Mouse (Mus musculus): Measurements from ENCODE around the gene Tbc1d22a. TPM values are rescaled to one million over a fixed set of nuclear protein-coding genes. Genes with fewer than 3 reads are reported as not detected.

Tbc1d22a gene
- total RNA-seq, 2 experiments from 2014 or later, result 12.5 to 13.0 TPM

DNA sequence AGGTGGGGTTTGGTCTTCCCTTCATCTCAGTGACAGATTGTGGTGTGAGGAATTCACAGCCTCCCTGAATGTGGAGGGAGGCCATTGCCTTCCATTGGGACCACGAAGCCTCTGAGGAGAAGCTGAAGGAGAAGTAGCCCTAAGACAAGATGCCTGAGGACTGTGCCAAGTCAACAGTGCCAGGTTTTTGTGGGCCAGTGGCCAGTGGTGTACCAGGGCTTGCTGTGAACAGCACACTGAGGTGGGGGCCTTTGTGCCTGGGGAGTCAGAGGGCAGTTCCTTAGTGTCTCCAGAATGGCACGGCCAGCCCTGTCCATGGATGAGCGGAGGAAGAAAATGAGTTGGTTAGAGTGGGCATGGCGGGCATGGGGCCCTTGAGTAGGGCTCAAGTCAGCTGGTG is 45.9 kb downstream of the Tbc1d22a start:
- no peak for ATAC-seq (replicated peaks; ENCODE audit: low FRiP score, low TSS enrichment, poor library complexity, severe bottlenecking)

DNA sequence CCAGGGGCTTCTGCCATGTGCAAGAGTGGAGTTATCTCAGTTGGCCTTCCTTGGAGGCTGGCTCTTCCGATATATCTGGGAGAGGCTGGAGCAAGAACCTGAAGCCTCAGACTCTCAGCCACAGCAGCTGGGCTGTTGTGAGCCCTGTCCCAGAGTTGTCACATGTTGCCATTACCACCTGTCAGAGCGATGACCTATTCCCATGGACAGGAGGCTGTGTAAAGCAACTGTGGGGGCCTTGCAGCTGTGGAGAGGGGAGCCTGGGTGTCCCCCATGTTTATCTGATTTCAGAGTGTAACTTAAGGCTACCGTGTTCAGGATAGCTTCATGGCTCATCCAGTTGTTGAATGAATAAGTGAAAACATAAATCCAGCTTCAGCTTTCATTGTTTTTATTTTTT is 50.1 kb downstream of the Tbc1d22a start:
- no peak for ATAC-seq (replicated peaks; ENCODE audit: low FRiP score, low TSS enrichment, poor library complexity, severe bottlenecking)

DNA sequence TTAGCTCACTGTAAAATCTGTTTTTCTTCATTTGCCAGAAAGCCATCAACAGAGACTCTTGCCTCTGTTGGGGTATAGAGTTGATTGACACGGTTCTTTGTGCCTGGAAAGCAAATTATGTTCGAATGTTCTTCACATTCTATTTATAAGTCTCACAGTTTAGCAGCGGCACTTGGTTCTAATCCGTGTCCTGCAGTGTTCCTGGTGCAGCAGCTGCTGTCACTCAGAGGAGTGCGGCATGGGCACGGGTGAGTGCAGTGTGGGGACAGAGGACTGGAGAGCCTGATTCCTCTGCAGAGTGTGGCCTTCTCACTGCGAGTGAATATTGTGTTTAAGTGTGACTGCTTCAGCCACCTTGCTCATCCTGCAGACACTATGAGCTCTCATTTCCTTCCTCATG is 50.5 kb downstream of the Tbc1d22a start:
- no peak for ATAC-seq (replicated peaks; ENCODE audit: low FRiP score, low TSS enrichment, poor library complexity, severe bottlenecking)

DNA sequence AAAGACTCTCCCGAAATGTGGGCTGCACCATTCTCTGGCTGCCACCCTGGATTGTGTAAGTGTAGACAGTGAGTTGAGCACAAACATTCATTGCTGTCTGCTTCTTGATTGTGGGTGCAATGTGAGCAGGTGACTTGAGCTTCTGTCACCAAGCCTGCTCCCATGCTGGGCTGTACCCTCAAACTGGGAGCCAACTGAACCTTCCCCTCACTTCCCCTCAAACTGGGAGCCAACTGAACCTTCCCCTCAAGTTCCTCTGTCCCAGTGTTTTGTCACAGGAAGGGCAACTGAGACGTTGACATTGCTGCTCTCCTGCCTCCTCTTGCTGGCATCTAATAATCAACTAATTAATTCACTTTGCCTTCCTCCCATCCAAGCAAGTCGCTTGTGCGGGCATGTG is 52.7 kb downstream of the Tbc1d22a start:
- ATAC-seq (replicated peaks; ENCODE audit: low FRiP score, low TSS enrichment, poor library complexity, severe bottlenecking), result no peak

DNA sequence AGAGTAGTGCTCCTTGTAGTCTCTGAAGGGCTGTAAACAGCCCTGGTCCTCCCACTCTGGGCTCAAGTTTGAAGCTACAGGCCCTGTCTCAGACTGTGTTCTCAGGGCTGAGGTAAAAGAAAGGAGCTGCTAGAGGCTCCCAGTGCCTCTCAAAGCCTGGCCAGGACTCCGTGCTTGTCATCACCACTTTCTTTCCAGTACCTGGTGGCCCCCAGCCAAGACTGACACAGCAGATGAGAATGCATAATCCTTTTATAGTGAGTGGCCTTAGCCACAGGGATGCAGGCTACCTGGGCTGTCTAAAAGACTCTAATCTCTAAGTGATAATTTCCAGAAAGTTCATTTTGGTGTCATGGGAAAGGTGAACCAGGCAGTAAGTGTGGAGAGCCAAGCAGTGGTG is 54.3 kb downstream of the Tbc1d22a start:
- no peak for ATAC-seq (replicated peaks; ENCODE audit: low FRiP score, low TSS enrichment, poor library complexity, severe bottlenecking)

DNA sequence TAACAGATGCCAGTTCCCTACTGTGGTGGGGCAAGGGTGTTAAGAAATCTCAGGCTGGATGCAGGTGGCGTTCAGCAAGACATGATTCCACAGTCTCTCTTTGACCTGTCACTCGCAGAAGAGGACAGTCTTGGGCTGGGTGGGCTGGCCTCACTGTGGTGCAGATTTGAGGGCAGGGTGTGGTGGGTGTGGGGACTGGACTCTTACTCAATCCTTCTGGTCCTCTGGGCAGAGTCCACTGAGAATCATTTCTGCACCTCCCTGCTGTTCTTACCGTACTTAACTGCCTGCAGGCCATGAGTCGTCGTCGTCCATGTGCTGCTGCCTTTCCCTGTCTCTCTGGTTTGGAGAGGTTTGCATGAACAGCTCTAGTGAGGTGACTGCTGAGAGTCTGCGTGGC is 61.5 kb downstream of the Tbc1d22a start:
- no peak for ATAC-seq (replicated peaks; ENCODE audit: low FRiP score, low TSS enrichment, poor library complexity, severe bottlenecking)

DNA sequence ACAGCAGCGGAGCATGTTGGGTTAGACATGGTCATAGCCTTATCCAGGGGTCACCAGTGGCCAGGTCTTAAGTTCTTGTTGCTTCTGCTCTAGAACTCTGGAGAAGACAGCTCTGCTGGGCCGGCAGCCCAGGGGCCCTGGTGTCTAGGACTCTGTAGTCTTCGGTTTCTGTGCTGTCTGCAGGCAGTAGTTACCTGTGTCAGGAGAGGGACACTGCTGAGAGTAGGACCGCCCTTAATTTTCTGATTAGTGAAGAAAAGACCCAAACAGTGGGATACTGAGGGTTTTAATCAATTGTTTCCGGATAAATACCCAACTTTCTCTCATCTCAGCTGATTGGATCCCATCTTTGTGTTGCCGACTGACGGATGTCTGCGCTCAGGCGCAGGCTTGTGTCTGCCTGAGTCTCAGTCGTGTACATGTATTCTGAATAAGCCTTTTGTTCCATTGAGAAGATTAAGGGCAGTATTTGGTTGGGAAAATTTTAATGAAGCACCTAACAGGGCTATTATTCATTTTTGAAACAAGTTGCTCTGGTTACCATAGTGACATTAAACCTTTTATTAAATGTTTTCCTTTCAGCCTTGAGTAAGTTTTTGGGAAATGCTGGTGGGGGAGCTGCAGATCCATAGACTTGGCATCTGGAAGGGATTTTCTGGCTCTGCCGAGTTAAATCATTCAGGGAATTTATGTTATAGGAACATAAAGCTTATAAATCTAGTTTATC is 62.4 kb downstream of the Tbc1d22a start:
- no peak for ATAC-seq (replicated peaks; ENCODE audit: low FRiP score, low TSS enrichment, poor library complexity, severe bottlenecking)

DNA sequence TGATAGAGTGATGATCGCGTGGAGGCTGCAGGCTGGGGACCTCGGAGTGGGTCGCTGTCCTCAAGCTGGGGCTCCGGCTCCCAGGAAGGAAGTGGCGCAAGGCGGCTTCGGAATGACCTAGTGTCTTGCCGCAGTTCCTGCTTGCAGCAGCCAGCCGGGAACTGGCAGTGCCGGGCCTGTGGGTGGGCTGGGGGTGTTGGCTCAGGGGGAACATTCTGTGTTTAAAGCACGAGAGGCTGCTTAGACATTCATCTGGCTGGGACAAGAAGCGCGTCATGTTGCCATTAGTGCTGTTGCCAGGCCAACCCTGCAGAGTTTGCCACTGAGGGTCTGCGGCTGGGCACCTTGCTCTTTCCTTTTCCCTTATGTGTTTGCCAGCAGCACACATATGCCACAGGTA is 63.2 kb downstream of the Tbc1d22a start:
- no peak for ATAC-seq (replicated peaks; ENCODE audit: low FRiP score, low TSS enrichment, poor library complexity, severe bottlenecking)

DNA sequence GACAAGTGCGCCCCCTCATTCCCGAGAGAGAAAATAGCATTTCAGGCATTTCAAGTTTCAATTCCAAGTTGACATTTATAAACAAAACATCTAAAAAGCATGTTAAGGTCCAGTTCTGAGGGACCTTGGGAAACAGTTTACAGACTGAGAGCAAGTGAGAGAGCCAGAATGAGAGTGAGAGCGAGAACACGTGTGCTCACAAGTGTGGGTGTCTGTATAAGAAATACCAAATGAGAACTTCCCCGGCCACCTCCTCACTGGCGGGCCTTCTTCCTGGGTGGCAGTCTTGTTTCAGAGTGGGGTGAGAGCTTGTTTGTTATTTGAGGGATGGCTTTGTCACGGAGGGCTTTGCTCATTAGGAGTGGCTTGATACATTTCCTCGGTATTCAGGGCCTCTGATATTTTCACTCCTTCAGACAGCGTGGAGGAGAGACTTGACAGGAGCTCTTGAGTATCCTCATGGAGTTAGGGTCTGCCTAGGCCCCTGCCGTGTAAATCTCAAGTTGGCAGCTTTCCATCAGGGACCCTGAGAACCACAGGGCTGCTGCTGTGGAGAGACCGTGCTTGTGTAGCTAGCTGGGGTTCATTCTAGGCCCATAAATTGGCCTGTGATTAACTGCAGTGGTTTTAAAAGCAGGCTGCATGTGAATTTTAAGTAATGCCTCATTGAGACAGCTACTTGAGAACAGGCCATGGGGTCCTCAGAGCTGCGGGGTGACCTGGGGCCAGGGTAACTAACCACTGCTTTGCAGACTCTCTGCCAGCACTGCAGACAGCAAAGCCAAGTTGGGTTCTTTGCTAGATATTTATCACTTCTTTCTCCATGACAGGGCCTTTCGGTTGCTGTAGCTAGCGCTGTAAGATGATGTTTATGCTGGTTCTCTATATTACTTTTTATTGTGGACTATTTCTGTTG is 65.1 kb downstream of the Tbc1d22a start:
- no peak for ATAC-seq (replicated peaks; ENCODE audit: low FRiP score, low TSS enrichment, poor library complexity, severe bottlenecking)

DNA sequence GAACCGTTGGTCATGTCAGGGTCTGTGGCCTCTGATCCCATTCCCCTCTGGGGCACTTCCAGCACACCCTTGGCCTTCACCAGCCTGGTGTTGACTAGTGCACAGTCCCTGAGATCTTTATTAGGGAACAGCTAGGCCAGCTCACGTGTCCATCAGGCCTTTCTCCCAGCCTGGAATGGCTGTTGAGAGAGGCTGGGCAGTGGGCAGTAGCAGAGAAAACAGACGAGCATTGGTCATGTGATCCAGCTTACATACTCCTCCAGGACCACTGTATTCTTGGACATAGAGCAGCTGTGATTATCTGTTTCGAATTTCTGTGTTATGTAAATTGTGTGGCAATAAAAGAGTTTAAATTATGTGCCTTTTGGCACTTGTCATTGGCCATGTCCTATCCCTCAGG is 65.9 kb downstream of the Tbc1d22a start:
- no peak for ATAC-seq (replicated peaks; ENCODE audit: low FRiP score, low TSS enrichment, poor library complexity, severe bottlenecking)

DNA sequence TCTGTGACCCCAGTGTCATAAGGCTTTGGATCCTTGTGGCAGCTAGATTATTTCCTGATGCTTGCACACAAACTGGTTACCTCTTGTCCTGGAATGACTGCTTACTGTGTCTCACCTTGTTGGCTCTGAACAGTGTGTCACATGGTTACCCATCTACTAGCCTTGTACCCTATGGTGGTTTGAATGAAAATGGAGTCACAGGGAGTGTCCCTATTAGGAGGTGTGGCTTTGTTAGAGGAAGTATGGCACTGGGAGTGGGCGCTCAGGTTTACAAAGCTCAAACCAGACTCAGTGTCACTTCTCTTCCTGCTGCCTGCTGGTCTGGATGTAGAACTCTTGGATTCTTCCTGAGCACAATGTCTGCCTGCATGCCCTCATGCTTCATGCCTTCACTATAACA is 69.0 kb downstream of the Tbc1d22a start:
- ATAC-seq (replicated peaks; ENCODE audit: low FRiP score, low TSS enrichment, poor library complexity, severe bottlenecking), result no peak

DNA sequence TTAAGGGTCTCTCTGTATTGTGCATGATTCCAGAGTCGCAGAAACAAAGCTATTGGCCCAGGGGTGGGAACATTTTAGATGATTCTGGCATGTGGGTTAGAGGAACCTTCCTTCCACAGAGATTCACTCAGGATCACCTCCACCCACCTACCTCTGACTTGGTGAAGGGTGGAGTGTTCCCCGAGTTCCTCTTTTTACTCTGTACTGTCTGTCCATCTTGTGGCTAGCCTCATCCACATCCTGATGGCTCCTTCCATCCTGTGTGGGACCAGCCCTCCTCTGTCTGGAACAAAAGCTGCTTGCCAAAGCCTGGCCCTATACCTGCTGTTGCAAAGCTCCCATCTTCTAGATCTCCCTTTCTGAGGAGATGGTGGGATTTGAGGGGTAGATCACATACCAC is 71.0 kb downstream of the Tbc1d22a start:
- no peak for ATAC-seq (replicated peaks; ENCODE audit: low FRiP score, low TSS enrichment, poor library complexity, severe bottlenecking)

DNA sequence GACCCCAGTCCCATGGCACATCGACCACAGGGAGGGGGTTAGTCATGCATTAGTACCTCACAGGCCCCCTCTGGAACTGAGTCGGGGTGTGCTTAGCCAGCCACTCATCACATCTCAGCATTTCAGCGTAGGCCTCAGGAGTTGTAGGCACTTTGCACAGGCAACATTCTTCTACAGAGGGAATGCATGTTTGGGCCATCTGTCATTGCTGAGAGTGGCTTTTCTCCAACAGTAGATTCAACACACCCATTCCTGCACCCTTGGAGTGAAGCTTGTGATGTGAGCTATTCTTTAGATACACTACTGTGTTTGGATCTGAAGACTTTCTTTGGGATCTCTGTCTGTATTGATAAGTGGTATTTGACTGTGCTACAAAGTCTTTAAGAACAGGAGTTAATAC is 75.8 kb downstream of the Tbc1d22a start:
- no peak for ATAC-seq (replicated peaks; ENCODE audit: low FRiP score, low TSS enrichment, poor library complexity, severe bottlenecking)

DNA sequence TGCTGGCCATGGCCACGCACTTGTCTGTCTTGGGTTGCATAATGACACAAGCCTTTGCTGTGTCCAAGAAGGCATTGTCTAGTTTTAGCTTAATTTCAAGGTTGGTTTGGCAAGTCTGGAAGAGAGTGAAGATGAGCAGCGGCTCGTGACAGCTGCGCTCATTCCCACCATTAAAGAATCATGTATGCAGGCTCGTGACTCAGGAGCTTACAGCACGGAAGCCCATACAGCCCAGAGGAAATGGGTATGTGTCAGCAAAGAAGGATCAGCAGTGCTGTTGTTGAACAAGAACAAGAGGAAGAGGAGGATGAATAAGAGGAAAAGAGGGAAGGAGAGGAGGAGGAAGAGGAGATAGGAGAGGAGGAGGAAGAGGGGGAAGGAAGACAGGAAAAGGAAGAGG is 78.0 kb downstream of the Tbc1d22a start:
- ATAC-seq (replicated peaks; ENCODE audit: low FRiP score, low TSS enrichment, poor library complexity, severe bottlenecking), result no peak

DNA sequence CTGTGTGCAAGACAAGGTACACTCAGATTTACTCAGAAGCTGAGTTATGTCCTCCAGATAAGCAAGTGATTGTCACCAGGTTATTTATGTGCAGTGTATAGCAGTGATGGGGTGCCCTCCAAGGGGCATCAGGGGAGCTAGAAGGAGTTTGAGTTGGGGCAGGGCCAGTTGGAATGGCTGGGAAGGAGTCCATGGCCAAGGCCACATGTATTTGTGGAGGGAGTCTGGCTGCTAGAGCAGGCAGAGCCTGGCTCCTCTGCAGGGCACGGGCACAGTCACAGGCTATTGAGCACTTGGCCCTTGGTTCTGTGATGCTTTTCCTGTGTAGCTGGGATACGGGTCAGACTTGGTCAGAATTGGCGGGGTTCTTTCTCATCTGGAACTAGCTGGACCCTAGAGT is 80.2 kb downstream of the Tbc1d22a start:
- ATAC-seq (replicated peaks; ENCODE audit: low FRiP score, low TSS enrichment, poor library complexity, severe bottlenecking), result no peak

DNA sequence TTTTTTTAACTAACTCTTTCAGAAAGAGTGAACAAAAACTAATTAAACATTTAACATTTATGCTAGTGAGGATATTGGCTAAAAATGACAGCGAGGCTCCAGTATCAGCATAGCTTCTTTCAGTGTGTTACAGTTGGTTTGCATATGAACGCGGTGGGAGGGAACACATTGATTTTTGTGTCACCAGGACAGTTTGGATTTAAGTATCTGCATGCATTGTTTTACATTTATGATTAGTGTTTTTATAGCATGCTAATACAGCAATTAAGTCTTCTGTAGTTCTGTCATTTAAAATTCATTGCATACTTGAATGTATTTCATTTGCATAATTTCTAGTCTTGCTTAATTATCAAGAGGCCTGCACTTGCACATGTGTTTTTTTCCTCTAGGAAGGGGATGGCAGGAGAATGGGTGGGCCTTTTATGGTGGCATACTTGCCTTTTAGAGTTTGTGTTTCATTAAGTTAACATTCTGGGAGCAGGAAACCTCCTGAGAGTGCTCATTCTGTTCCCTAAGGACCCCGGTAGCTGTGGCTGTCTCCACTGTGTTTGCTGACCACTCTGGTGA is 81.5 kb downstream of the Tbc1d22a start:
- ATAC-seq (replicated peaks; ENCODE audit: low FRiP score, low TSS enrichment, poor library complexity, severe bottlenecking), result no peak

DNA sequence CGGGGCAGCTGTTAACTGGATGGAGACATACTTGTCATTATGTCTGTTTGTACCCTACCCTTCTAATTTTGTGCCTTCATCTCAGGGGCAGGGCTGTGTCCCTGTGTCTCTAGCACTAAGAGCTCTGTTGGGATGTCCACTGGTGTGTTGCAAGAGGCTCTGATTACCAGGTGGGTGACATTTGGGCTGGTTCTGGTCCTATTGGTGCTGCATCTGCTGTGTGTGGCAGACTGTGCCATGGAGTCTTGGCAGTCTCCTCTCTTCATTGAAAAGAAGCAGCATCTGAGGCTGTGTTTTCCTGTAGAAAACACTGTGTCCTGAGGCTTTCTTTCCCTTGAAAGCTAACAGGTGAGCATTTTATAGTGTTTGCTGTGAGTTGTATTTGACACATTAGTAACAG is 83.0 kb downstream of the Tbc1d22a start:
- no peak for ATAC-seq (replicated peaks; ENCODE audit: low FRiP score, low TSS enrichment, poor library complexity, severe bottlenecking)

DNA sequence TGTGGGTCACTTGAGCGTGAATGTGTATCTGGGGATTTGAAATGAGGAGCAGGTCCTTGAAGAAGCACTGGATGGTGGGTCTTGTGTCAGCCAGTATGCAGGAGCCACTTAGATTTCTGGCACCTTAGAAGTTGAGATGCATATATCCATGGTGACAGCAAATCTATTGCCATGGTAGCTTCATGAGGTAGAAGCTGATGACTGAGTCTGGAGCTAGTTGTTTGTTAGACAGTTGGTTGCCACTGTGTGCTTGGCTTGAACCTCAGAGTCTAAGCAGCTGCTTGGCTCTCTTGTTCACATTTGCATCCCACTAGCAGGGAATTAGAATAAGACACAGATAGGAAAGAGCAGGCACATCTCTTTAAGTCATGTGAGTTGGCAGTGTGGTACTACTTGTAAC is 89.6 kb downstream of the Tbc1d22a start:
- ATAC-seq (replicated peaks; ENCODE audit: low FRiP score, low TSS enrichment, poor library complexity, severe bottlenecking), result no peak

DNA sequence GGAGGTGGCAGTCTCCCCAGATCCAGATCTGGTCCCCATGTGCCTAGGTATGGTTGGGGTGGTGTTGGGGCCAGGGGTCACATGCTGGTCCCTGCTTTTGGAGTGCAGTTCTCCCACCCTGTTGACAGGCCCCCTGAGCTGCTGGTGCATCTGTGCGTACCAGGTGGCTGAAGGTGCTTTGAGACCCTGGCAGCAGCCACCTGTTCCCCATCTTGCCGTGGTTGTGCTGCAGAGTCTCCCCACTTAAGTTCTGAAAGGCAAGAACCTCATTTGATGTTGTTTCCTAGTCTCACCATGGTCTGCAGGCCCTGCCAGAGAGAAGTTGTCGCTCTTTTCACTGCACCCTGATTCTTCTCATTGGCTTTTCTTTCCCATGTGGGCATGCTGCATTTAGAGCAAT is 90.6 kb downstream of the Tbc1d22a start:
- no peak for ATAC-seq (replicated peaks; ENCODE audit: low FRiP score, low TSS enrichment, poor library complexity, severe bottlenecking)

DNA sequence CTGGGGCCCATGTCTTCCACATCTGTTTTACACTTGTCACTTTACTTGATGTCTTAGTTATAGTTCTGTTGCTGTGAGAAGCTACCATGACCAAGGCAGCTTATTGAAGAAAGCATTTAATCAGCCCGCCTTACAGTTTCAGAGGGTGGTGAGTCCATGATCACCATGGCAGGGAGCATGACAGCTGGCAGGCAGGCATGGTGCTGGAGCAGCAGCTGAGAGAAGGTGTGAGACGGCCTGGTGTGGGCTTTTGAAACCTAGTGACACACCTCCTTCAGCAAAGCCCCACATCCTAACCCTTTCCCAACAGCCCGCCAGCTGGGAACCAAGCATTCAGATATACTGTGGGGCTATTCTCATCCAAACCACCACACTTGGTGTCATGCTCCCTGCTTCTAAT is 91.0 kb downstream of the Tbc1d22a start:
- no peak for ATAC-seq (replicated peaks; ENCODE audit: low FRiP score, low TSS enrichment, poor library complexity, severe bottlenecking)
